Mouse (Mus musculus): ENCODE data around the gene Hdac5.

The Hdac5 gene

GRCm38 (mm10) chr11:102216056-102216885, 13.7 kb downstream of the Hdac5 start:
- in situ Hi-C loops (cut with MboI, MseI): loop anchor here (10.0 kb wide), 1 partner anchor 1771 kb away; the partner anchor contains the start of genes Klhl10 and Nt5c3b

GRCm38 (mm10) chr11:102215511-102215910, 14.5 kb downstream of the Hdac5 start:
- in situ Hi-C loops (cut with MboI, MseI): loop anchor here (10.0 kb wide), 1 partner anchor 1771 kb away; the partner anchor contains the start of genes Klhl10 and Nt5c3b

GRCm38 (mm10) chr11:102214430-102215156, 15.4 kb downstream of the Hdac5 start:
- in situ Hi-C loops (cut with MboI, MseI): loop anchor here (10.0 kb wide), 1 partner anchor 1770 kb away; the partner anchor contains the start of genes Klhl10 and Nt5c3b

- in situ Hi-C loops (cut with MboI, MseI): loop anchor here (10.0 kb wide), 1 partner anchor 1767 kb away; the partner anchor contains the start of genes Klhl10 and Nt5c3b
Observed at GRCm38 (mm10) chr11:102211936-102212341, 18.0 kb downstream of the Hdac5 start.

GRCm38 (mm10) chr11:102211011-102211410, 19.0 kb downstream of the Hdac5 start:
- in situ Hi-C loops (cut with MboI, MseI): loop anchor here (10.0 kb wide), 1 partner anchor 1766 kb away; the partner anchor contains the start of genes Klhl10 and Nt5c3b

GRCm38 (mm10) chr11:102210185-102210584, 19.8 kb downstream of the Hdac5 start:
- in situ Hi-C loops (cut with MboI, MseI): loop anchor here (10.0 kb wide), 1 partner anchor 1765 kb away; the partner anchor contains the start of genes Klhl10 and Nt5c3b

- in situ Hi-C loops (cut with MboI, MseI): loop anchor here (10.0 kb wide), 1 partner anchor 1765 kb away; the partner anchor contains the start of genes Klhl10 and Nt5c3b
Observed at GRCm38 (mm10) chr11:102209742-102210141, 20.2 kb downstream of the Hdac5 start.

- in situ Hi-C loops (cut with MboI, MseI): no loop called here
Observed at GRCm38 (mm10) chr11:102208846-102209245, 21.1 kb downstream of the Hdac5 start.

GRCm38 (mm10) chr11:102207825-102208777, 21.9 kb downstream of the Hdac5 start:
- in situ Hi-C loops (cut with MboI, MseI): no loop called here

GRCm38 (mm10) chr11:102206481-102206880, 23.5 kb downstream of the Hdac5 start:
- in situ Hi-C loops (cut with MboI, MseI): no loop called here

GRCm38 (mm10) chr11:102201408-102201821, 28.6 kb downstream of the Hdac5 start:
- in situ Hi-C loops (cut with MboI, MseI): no loop called here

GRCm38 (mm10) chr11:102199856-102200255, 30.1 kb downstream of the Hdac5 start:
- in situ Hi-C loops (cut with MboI, MseI): no loop called here

- in situ Hi-C loops (cut with MboI, MseI): no loop called here
Observed at GRCm38 (mm10) chr11:102198245-102198644, 31.7 kb downstream of the Hdac5 start.

- in situ Hi-C loops (cut with MboI, MseI): no loop called here
Observed at GRCm38 (mm10) chr11:102196018-102196797, 33.8 kb downstream of the Hdac5 start.

GRCm38 (mm10) chr11:102193657-102194440, 36.1 kb downstream of the Hdac5 start:
- in situ Hi-C loops (cut with MboI, MseI): no loop called here

- in situ Hi-C loops (cut with MboI, MseI): no loop called here
Observed at GRCm38 (mm10) chr11:102190848-102191247, 39.1 kb downstream of the Hdac5 start.

GRCm38 (mm10) chr11:102189461-102190436, 40.2 kb downstream of the Hdac5 start, which contains the start of gene G6pc3:
TSS of gene G6pc3 (plus strand) at chr11:102189620.
- in situ Hi-C loops (cut with MboI, MseI): no loop called here

GRCm38 (mm10) chr11:102188980-102189379, 41.0 kb downstream of the Hdac5 start:
- in situ Hi-C loops (cut with MboI, MseI): no loop called here
